Mouse (Mus musculus) neural tube, embryonic 15.5 days (tissue): ENCODE results near the gene Ndufa12. TPM values are rescaled to one million over a fixed set of nuclear protein-coding genes. Genes with fewer than 3 reads are reported as not detected.

Experiments
- ATAC-seq: fragments of 200-750 bp; cut with Nextera tagmentation; 2 replicates; pipeline ENCODE4 v1.8.0; 2017; ENCODE audit warnings: mild to moderate bottlenecking, moderate TSS enrichment, moderate library complexity; ENCODE audit not compliant: low FRiP score
- H3K27ac ChIP-seq: fragments of 300-500 bp; sonication (generic); replicated peaks from 2 replicates; pipeline ENCODE4 v1.5.1; 2015; ENCODE audit warnings: mild to moderate bottlenecking, inconsistent platforms
- H3K27me3 ChIP-seq: fragments of 300-500 bp; sonication (generic); replicated peaks from 2 replicates; pipeline ENCODE4 v1.6.1; 2015; ENCODE audit warnings: inconsistent platforms
- H3K36me3 ChIP-seq: fragments of 300-500 bp; sonication (generic); 2 replicates; pipeline ENCODE4 v1.6.1; 2015; ENCODE audit warnings: inconsistent platforms
- H3K4me1 ChIP-seq: fragments of 300-500 bp; sonication (generic); 2 replicates; pipeline ENCODE4 v1.6.1; 2015; ENCODE audit warnings: inconsistent platforms
- H3K4me2 ChIP-seq: fragments of 300-500 bp; sonication (generic); 2 replicates; pipeline ENCODE4 v1.6.1; 2015; ENCODE audit warnings: inconsistent platforms, mild to moderate bottlenecking, moderate library complexity
- H3K4me3 ChIP-seq: fragments of 300-500 bp; sonication (generic); replicated peaks from 2 replicates; pipeline ENCODE4 v1.5.1; 2015; ENCODE audit warnings: mild to moderate bottlenecking, inconsistent platforms
- H3K9ac ChIP-seq: fragments of 300-500 bp; sonication (generic); replicated peaks from 2 replicates; pipeline ENCODE4 v1.6.1; 2015; ENCODE audit warnings: mild to moderate bottlenecking, inconsistent platforms
- H3K9me3 ChIP-seq: fragments of 300-500 bp; sonication (generic); replicated peaks from 2 replicates; pipeline ENCODE4 v1.6.1; 2016; ENCODE audit warnings: inconsistent platforms
- WGBS: fragments of 180-500 bp; shearing (Covaris S2); methylation state at CpG from one replicate; pipeline ENCODE4 v1.1.7; 2015; ENCODE audit warnings: mixed read lengths; 5-methylcytosine and 5-hydroxymethylcytosine counted together
- polyA plus RNA-seq: library from polyadenylated mRNA; unstranded; fragments of >200 nt; fragmentation: Nextera tagmentation; extraction: Ambion mirVana; gene quantifications from 2 replicates; pipeline ENCODE4 v1.2.1, GENCODE M21; 2015

Gene Ndufa12
- polyA plus RNA-seq, 1 experiment from 2014 or later = 402 TPM

DNA sequence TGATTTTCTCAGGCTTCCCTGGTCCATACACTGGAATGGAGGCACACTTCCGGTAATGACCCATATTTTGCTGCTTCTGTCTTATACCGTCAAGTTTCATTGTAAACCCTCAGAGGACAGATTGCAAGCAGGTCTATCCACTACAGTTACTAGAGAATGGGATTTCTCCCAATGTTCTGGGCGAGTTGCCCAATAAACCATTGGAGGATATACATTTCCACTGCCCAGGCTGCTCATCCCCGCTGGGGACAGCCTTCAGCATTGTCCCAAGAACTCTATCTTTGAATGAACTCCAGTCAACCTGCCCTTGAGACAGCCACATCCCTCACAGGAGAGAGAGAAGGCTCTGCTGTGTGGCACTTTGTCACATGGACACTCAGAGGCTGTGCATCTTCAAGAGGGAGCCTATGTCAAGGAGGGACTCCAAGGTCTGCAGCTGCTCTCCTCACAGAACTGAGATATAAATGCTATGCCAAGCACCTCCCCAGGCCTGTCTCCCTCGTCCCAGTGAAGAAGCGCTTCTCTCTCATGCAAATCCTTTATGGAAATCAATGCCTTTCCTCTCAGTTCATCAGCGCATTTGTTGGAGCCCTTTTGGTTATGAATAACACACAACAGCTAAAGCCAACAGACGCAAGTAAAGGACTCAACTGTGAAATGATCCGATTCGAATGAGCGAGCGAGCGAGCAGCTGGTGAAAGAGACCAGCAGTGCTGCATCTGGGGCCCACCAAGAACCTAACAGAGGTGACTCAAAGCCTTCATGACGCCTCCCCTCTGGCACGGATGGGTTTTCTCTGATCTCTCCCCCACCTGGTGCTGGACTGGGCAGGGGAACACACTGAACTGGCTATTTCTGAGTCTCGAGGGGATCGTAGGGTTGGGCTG lies 67.4 kb downstream of the Ndufa12 start:
- H3K27ac ChIP-seq = 0 out of 2 replicates have a peak overlapping the region, but pooled peaks have one; percentile 30
- no peak for ATAC-seq

More for the DNA sequence above, 67.4 kb downstream of the Ndufa12 start:
- Histone ChIP-seq H3K4me2 (no peak overlapping the region), H3K27me3 (no peaks in the 10 kb centered on the region), H3K36me3 (no peaks in the 10 kb centered on the region), H3K4me3 (no peak overlapping the region), H3K9ac (no peak overlapping the region), H3K4me1 (peaks cover 4% of the 10 kb centered on the region; the same call in 1 of the 2 replicates), H3K9me3 (no peaks in the 10 kb centered on the region)
- 47% methylated on average over 17 of the region's 17 CpGs for WGBS

Other genes starting within 250 kb of the Ndufa12 start
- gene Vezt, start 162.9 kb upstream of the Ndufa12 start, polyA plus RNA-seq = 42.3 and 43.1 TPM in 2 replicates
- gene Fgd6, start 162.7 kb upstream of the Ndufa12 start, polyA plus RNA-seq = 1.8 and 2.3 TPM in 2 replicates
- gene Nr2c1, start 50.7 kb upstream of the Ndufa12 start, polyA plus RNA-seq = 6.6 and 8.4 TPM in 2 replicates
- gene Gm4792, start 100.0 kb downstream of the Ndufa12 start, polyA plus RNA-seq = 0.20 and 0.24 TPM in 2 replicates
- gene Tmcc3, start 113.2 kb downstream of the Ndufa12 start, polyA plus RNA-seq = 17.6 and 18.4 TPM in 2 replicates